Mouse (Mus musculus) liver, adult 2 months (tissue): ENCODE measurements around the gene Ldah. TPM values are rescaled to one million over a fixed set of nuclear protein-coding genes. Genes with fewer than 3 reads are reported as not detected.
A peak's percentile ranks its signal among the peaks of the same experiment; 100 is the strongest.

Experiments used
- DNase-seq: peaks from one replicate; pipeline ENCODE4 v3.0.0-alpha.2; 2011; ENCODE audit warnings: low read depth, low spot score; ENCODE audit errors: extremely low read depth
- H3K27ac ChIP-seq: fragments of 200-500 bp; replicated peaks from 2 replicates; pipeline ENCODE4 v1.5.1; 2012; ENCODE audit warnings: low read depth, mild to moderate bottlenecking, control low read depth, inconsistent platforms, low read length; ENCODE audit not compliant: insufficient read depth
- H3K27me3 ChIP-seq: fragments of 200-500 bp; 2 replicates; pipeline ENCODE4 v1.6.1; 2012; ENCODE audit warnings: mild to moderate bottlenecking, moderate library complexity, low read length, inconsistent platforms; ENCODE audit not compliant: control insufficient read depth, insufficient read depth
- H3K36me3 ChIP-seq: fragments of 200-500 bp; 2 replicates; pipeline ENCODE4 v1.6.1; 2012; ENCODE audit warnings: low read length, inconsistent platforms; ENCODE audit not compliant: control insufficient read depth, insufficient read depth
- H3K4me1 ChIP-seq: fragments of 200-500 bp; 2 replicates; pipeline ENCODE4 v1.6.1; 2011; ENCODE audit warnings: low read length; ENCODE audit not compliant: control insufficient read depth, insufficient read depth
- H3K4me3 ChIP-seq: fragments of 200-500 bp; 2 replicates; pipeline ENCODE4 v1.5.1; 2011; ENCODE audit warnings: low read depth, mild to moderate bottlenecking, control low read depth, low read length, moderate library complexity; ENCODE audit not compliant: insufficient read depth
- H3K79me2 ChIP-seq: fragments of 200-500 bp; 2 replicates; pipeline ENCODE4 v1.6.1; 2012; ENCODE audit warnings: inconsistent platforms, mild to moderate bottlenecking, low read length, moderate library complexity; ENCODE audit not compliant: control insufficient read depth, insufficient read depth
- H3K9ac ChIP-seq: fragments of 200-500 bp; 2 replicates; pipeline ENCODE4 v1.6.1; 2012; ENCODE audit warnings: low read depth, mild to moderate bottlenecking, control low read depth, inconsistent platforms, low read length
- CTCF ChIP-seq: fragments of 200-500 bp; IDR thresholded peaks from 2 replicates; pipeline ENCODE4 v1.5.1; 2011; ENCODE audit warnings: low read depth, low read length, control low read depth
- POLR2A ChIP-seq: fragments of 200-500 bp; IDR thresholded peaks from 2 replicates; pipeline ENCODE4 v1.6.1; 2011; ENCODE audit warnings: low read length, control low read depth; ENCODE audit not compliant: insufficient read depth; ENCODE audit errors: extremely low read depth
- WGBS: fragments of 180-500 bp; shearing (Covaris S2); methylation state at CpG from one replicate; pipeline ENCODE4 v1.1.7; 2018; 5-methylcytosine and 5-hydroxymethylcytosine counted together
- polyA plus RNA-seq: library from polyadenylated mRNA; depleted of rRNA; stranded (reverse); fragments of >200 nt; gene quantifications from 2 replicates; pipeline ENCODE4 v1.2.3, GENCODE M21; 2012
- total RNA-seq: library from RNA; depleted of rRNA; stranded (reverse); fragments of >200 nt; gene quantifications from 2 replicates; pipeline ENCODE4 v1.2.3, GENCODE M21; 2014

The Ldah gene
- total and polyA plus RNA-seq, 2 experiments = 22.5 to 30.3 TPM

GRCm38 (mm10) chr12:8189722-8190121 is 18.2 kb upstream of the Ldah start:
- H3K4me1 ChIP-seq = peaks cover 2% of the 10 kb centered on the region; the same call in 1 of the 2 replicates
- H3K4me3 ChIP-seq = no peak overlapping the region
- H3K27me3 ChIP-seq = no peaks in the 10 kb centered on the region
- no peaks in the 10 kb centered on the region for H3K79me2 ChIP-seq
- TF ChIP-seq POLR2A (no peak), CTCF (no peak)
- H3K36me3 ChIP-seq = no peaks in the 10 kb centered on the region
- WGBS = 23% methylated on average over 3 of the region's 3 CpGs
- peak; percentile 56 for DNase-seq
- H3K27ac ChIP-seq = no peak overlapping the region
- no peak overlapping the region for H3K9ac ChIP-seq

GRCm38 (mm10) chr12:8205721-8206120 is 2.2 kb upstream of the Ldah start:
- Histone ChIP-seq H3K27me3 (no peaks in the 10 kb centered on the region), H3K4me1 (peaks cover 15% of the 10 kb centered on the region), H3K9ac (no peak overlapping the region), H3K27ac (peak overlapping the region; percentile 95), H3K79me2 (no peaks in the 10 kb centered on the region), H3K36me3 (no peaks in the 10 kb centered on the region), H3K4me3 (no peak overlapping the region)
- 23% methylated on average over 2 of the region's 2 CpGs for WGBS
- peak; percentile 99 for DNase-seq
- no peak for TF ChIP-seq POLR2A
- TF ChIP-seq CTCF = no peak

GRCm38 (mm10) chr12:8207578-8207977 is 329 bp upstream of the Ldah start:
- 18% methylated on average over 5 of the region's 5 CpGs for WGBS
- peak overlapping the region; percentile 71 for H3K9ac ChIP-seq
- no peaks in the 10 kb centered on the region for H3K36me3 ChIP-seq
- H3K27ac ChIP-seq = peak overlapping the region; percentile 58
- peak overlapping the region; percentile 65 for H3K4me3 ChIP-seq
- H3K4me1 ChIP-seq = peaks cover 15% of the 10 kb centered on the region
- H3K27me3 ChIP-seq = no peaks in the 10 kb centered on the region
- no peak for DNase-seq
- no peaks in the 10 kb centered on the region for H3K79me2 ChIP-seq
- TF ChIP-seq CTCF (no peak), POLR2A (no peak)

- H3K4me3 ChIP-seq = peak overlapping the region; percentile 41
- peaks cover 10% of the 10 kb centered on the region; the same call in 1 of the 2 replicates for H3K36me3 ChIP-seq
- peak; percentile 91 for DNase-seq
- peaks cover 16% of the 10 kb centered on the region for H3K4me1 ChIP-seq
- WGBS = 27% methylated on average over 15 of the region's 15 CpGs
- peak overlapping the region; percentile 97 for H3K27ac ChIP-seq
- no peak for TF ChIP-seq POLR2A
- no peak for TF ChIP-seq CTCF
- H3K79me2 ChIP-seq = peaks cover 18% of the 10 kb centered on the region; the same call in 1 of the 2 replicates
- H3K27me3 ChIP-seq = no peaks in the 10 kb centered on the region
- H3K9ac ChIP-seq = peak overlapping the region; percentile 90
Measured at GRCm38 (mm10) chr12:8216392-8217280, 8.7 kb downstream of the Ldah start.

GRCm38 (mm10) chr12:8223036-8223435 is 15.1 kb downstream of the Ldah start:
- H3K79me2 ChIP-seq = peaks cover 27% of the 10 kb centered on the region; the same call in 1 of the 2 replicates
- 72% methylated on average over 6 of the region's 6 CpGs for WGBS
- H3K36me3 ChIP-seq = peaks cover 32% of the 10 kb centered on the region
- no peaks in the 10 kb centered on the region for H3K27me3 ChIP-seq
- peaks cover 2% of the 10 kb centered on the region; the same call in 1 of the 2 replicates for H3K4me1 ChIP-seq
- no peak overlapping the region for H3K4me3 ChIP-seq
- H3K27ac ChIP-seq = no peak overlapping the region
- TF ChIP-seq POLR2A (no peak), CTCF (no peak)
- H3K9ac ChIP-seq = no peak overlapping the region
- peak; percentile 62 for DNase-seq

- no peak for DNase-seq
- WGBS = 95% methylated on average over 3 of the region's 3 CpGs
- no peak overlapping the region for H3K4me3 ChIP-seq
Measured at GRCm38 (mm10) chr12:8231101-8231500, 23.2 kb downstream of the Ldah start.

More at GRCm38 (mm10) chr12:8231101-8231500, 23.2 kb downstream of the Ldah start:
- Histone ChIP-seq H3K36me3 (peaks cover 29% of the 10 kb centered on the region), H3K4me1 (no peaks in the 10 kb centered on the region), H3K9ac (no peak overlapping the region), H3K27me3 (no peaks in the 10 kb centered on the region), H3K27ac (no peak overlapping the region), H3K79me2 (no peaks in the 10 kb centered on the region; the same call in 1 of the 2 replicates)
- TF ChIP-seq CTCF (no peak), POLR2A (no peak)
